Mouse (Mus musculus): Measurements from ENCODE around the gene Bbs9.

- TF ChIP-seq POLR2A (IDR thresholded peaks at IDR 0.05; ENCODE audit: borderline replicate concordance, control insufficient read depth, low read depth, low read length) (no peak), CTCF (IDR thresholded peaks at IDR 0.05; ENCODE audit: control insufficient read depth, insufficient read depth, low read length) (no peak)
Observed at GRCm38 (mm10) chr9:22827176-22827770, 351.8 kb downstream of the Bbs9 start.
